Mouse (Mus musculus): ENCODE measurements around the gene Slc18a2. TPM values are rescaled to one million over a fixed set of nuclear protein-coding genes. Genes with fewer than 3 reads are reported as not detected.
A peak's percentile ranks its signal among the peaks of the same experiment; 100 is the strongest.

Slc18a2 gene
- total and polyA plus RNA-seq, 2 experiments from 2014 or later: 1.3 to 4.5 TPM

DNA sequence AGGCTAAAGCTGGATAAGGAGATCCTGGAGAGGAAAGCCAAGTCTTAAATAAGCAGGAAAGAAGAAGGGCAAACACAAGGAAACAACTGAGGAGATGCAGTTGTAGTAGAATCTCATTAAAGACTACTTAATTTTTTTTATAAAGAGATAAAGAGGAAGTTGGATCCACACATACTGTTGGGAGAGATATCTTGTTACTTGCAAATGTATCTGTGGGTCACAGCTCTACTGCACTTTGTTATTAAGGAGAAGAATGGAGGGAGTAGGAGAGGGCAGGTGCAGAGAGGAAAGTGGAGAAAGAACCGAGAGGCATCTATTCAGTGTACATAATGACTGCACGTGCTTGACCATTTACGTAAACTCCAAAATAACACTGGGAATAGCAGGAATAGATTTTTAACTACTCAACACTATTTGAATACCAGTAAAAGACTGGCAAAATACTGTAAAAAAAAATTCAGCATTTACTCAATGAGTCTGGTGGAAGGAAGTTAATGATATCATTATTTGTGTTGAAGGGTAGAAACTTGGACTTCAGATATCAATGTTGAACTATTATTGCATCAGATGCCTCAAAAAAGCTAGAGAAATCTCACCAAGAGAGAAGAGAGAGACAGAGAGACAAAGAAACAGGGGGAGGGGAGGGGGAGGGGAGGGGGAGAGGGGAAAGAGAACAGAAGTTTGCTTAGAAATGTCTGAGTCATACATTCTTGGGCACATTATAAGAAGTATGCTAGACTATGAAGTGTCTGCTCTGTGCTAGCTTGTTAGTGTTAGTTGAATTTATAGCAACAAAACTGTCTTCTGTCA lies 77.4 kb downstream of the Slc18a2 start:
- TF ChIP-seq EP300 (IDR thresholded peaks at IDR 0.05; ENCODE audit: low read depth) (no peak), CTCF (IDR thresholded peaks at IDR 0.05; ENCODE audit: low read depth) (no peak)

DNA sequence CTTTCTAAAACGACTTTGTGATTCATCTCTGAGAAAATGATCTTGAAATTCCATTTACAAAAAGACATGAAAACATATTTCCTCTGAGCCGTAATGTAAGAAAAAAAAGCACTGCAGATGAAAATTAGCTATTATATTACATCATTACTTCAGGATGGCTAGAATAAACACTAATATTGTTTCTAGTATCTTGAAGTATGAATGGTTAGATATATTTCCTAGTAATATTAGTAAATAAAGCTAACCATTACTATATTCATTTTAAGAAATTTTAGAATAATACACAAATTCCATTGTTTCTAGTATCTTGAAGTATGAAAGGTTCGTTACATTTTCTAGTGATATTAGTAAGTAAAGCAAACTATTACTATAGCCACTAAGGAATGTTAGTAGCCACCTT lies 79.2 kb downstream of the Slc18a2 start:
- Histone ChIP-seq H3K4me2 (ENCODE audit: low read depth, low read length) (no peak overlapping the region), H3K27me3 (ENCODE audit: control insufficient read depth, insufficient read depth, low read length) (no peaks in the 10 kb centered on the region), H3K36me3 (replicated peaks; ENCODE audit: control insufficient read depth, insufficient read depth, low read length) (no peaks in the 10 kb centered on the region), H3K27ac (ENCODE audit: low read depth) (no peak overlapping the region), H3K9ac (replicated peaks; ENCODE audit: low read depth, low read length) (no peak overlapping the region), H3K4me3 (ENCODE audit: low read depth, low read length) (no peak overlapping the region), H3K9me3 (replicated peaks; ENCODE audit: control insufficient read depth, low read length) (no peaks in the 10 kb centered on the region), H3K4me1 (ENCODE audit: control insufficient read depth, insufficient read depth) (peaks cover 25% of the 10 kb centered on the region)
- no peak for TF ChIP-seq CTCF (IDR thresholded peaks at IDR 0.05; ENCODE audit: low read depth)
- TF ChIP-seq EP300 (IDR thresholded peaks at IDR 0.05; ENCODE audit: low read depth): no peak
- DNase-seq (ENCODE audit: low spot score) (no peak), ATAC-seq (ENCODE audit: insufficient read depth, low read depth) (no peak)
- WGBS: 70% methylated on average over 3 of the region's 3 CpGs

More for the DNA sequence above, 77.4 kb downstream of the Slc18a2 start:
- WGBS: 82% methylated on average over 3 of the region's 3 CpGs
- H3K27me3 ChIP-seq (ENCODE audit: control insufficient read depth, insufficient read depth, low read length): no peaks in the 10 kb centered on the region
- DNase-seq (ENCODE audit: low spot score) (no peak), ATAC-seq (ENCODE audit: insufficient read depth, low read depth) (no peak)
- no peak overlapping the region for H3K9ac ChIP-seq (replicated peaks; ENCODE audit: low read depth, low read length)
- no peak overlapping the region for H3K27ac ChIP-seq (ENCODE audit: low read depth)
- H3K4me3 ChIP-seq (ENCODE audit: low read depth, low read length): no peak overlapping the region
- H3K4me2 ChIP-seq (ENCODE audit: low read depth, low read length): no peak overlapping the region
- H3K9me3 ChIP-seq (replicated peaks; ENCODE audit: control insufficient read depth, low read length): no peaks in the 10 kb centered on the region
- peaks cover 17% of the 10 kb centered on the region for H3K4me1 ChIP-seq (ENCODE audit: control insufficient read depth, insufficient read depth)
- no peaks in the 10 kb centered on the region for H3K36me3 ChIP-seq (replicated peaks; ENCODE audit: control insufficient read depth, insufficient read depth, low read length)

DNA sequence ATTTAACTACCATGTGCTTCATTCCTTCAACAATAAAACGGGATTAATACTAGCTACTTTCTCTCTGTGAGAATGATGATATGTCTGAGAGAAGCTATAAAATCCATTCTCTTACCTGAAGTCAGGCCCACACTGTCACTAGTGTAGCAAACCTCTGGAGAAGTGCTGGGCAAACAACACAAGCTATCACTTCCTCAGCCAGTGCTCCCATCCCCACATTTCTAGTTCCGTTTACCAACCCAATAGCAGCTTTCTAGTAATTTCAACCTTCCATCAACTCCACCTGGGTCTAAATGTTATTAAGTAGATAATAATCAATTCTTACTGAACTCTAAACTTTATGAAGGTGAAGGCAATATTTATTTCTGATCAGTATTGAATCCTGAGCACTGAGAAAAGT lies 82.3 kb downstream of the Slc18a2 start:
- TF ChIP-seq CTCF (IDR thresholded peaks at IDR 0.05; ENCODE audit: low read depth) (no peak), EP300 (IDR thresholded peaks at IDR 0.05; ENCODE audit: low read depth) (no peak)
- Histone ChIP-seq H3K27me3 (ENCODE audit: control insufficient read depth, insufficient read depth, low read length) (no peaks in the 10 kb centered on the region), H3K4me1 (ENCODE audit: control insufficient read depth, insufficient read depth) (peaks cover 25% of the 10 kb centered on the region), H3K9ac (replicated peaks; ENCODE audit: low read depth, low read length) (no peak overlapping the region), H3K36me3 (replicated peaks; ENCODE audit: control insufficient read depth, insufficient read depth, low read length) (no peaks in the 10 kb centered on the region), H3K27ac (ENCODE audit: low read depth) (no peak overlapping the region), H3K4me2 (ENCODE audit: low read depth, low read length) (peak overlapping the region; percentile 100), H3K9me3 (replicated peaks; ENCODE audit: control insufficient read depth, low read length) (no peaks in the 10 kb centered on the region), H3K4me3 (ENCODE audit: low read depth, low read length) (peak overlapping the region; percentile 76)
- no peak for DNase-seq (ENCODE audit: low spot score)
- no peak for ATAC-seq (ENCODE audit: insufficient read depth, low read depth)
- WGBS: 48% methylated on average over 2 of the region's 2 CpGs

DNA sequence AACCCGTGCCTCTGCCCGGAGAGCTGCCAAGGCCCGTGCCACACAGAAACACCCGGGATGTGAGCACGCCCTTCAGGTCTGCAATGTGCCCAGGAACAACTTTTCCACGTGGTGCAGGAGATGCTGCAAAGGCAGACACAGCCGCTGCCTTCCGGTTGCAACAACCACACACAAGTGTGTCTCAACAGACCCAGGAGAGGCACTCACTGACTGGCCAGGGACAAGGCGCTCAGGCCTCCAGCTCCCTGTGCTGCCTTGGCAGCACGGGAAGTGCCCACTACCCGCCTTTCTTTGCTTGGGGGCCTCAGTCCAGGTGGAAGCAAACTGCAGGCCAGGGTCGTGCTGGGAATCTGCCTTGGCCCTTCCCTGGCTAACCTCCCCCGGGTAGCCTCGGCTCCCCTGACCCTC lies 83.6 kb downstream of the Slc18a2 start:
- Histone ChIP-seq H3K4me1 (ENCODE audit: control insufficient read depth, insufficient read depth) (peaks cover 25% of the 10 kb centered on the region), H3K36me3 (replicated peaks; ENCODE audit: control insufficient read depth, insufficient read depth, low read length) (no peaks in the 10 kb centered on the region), H3K27ac (ENCODE audit: low read depth) (peak overlapping the region; percentile 94), H3K9me3 (replicated peaks; ENCODE audit: control insufficient read depth, low read length) (no peaks in the 10 kb centered on the region), H3K27me3 (ENCODE audit: control insufficient read depth, insufficient read depth, low read length) (no peaks in the 10 kb centered on the region), H3K4me3 (ENCODE audit: low read depth, low read length) (peak overlapping the region; percentile 76), H3K4me2 (ENCODE audit: low read depth, low read length) (peak overlapping the region; percentile 100), H3K9ac (replicated peaks; ENCODE audit: low read depth, low read length) (peak overlapping the region; percentile 86)
- ATAC-seq (ENCODE audit: insufficient read depth, low read depth) (no peak), DNase-seq (ENCODE audit: low spot score) (peak; percentile 22)
- WGBS: under 1% methylated on average over 14 of the region's 14 CpGs
- TF ChIP-seq CTCF (IDR thresholded peaks at IDR 0.05; ENCODE audit: low read depth) (no peak), EP300 (IDR thresholded peaks at IDR 0.05; ENCODE audit: low read depth) (no peak)

DNA sequence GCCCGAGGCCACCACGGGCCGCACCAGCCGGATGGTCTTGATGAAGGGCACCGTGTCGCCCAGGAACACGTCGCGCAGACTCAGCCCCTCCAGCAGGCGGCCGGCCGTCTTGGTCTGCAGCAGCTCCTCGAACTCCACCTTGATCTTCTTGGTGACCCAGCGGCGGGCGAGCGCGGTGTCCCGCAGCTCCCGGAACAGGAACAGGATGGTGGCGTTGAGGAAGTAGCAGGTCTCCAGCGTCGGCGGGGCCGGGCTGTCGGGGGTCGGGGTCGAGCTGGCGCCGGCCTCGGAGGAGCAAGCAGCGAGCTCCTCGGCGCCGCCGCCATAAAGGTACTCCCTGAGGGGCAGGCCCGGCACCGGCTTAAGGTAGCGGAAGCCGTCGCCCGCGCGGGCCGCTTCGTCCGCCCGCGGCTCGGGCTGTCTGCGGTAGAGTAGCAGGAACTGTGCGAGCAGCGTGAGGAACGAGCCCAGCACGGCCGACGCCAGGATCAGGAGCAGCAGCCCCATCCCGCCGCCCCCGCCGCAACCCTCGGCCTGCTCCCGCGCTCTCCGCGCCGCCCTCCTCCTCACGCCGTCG lies 84.5 kb downstream of the Slc18a2 start:
- Histone ChIP-seq H3K27ac (ENCODE audit: low read depth) (peak overlapping the region; percentile 94), H3K4me1 (ENCODE audit: control insufficient read depth, insufficient read depth) (peaks cover 25% of the 10 kb centered on the region), H3K9me3 (replicated peaks; ENCODE audit: control insufficient read depth, low read length) (no peaks in the 10 kb centered on the region), H3K4me3 (ENCODE audit: low read depth, low read length) (peak overlapping the region; percentile 76), H3K27me3 (ENCODE audit: control insufficient read depth, insufficient read depth, low read length) (no peaks in the 10 kb centered on the region), H3K9ac (replicated peaks; ENCODE audit: low read depth, low read length) (peak overlapping the region; percentile 86), H3K4me2 (ENCODE audit: low read depth, low read length) (peak overlapping the region; percentile 100), H3K36me3 (replicated peaks; ENCODE audit: control insufficient read depth, insufficient read depth, low read length) (no peaks in the 10 kb centered on the region)
- WGBS: under 1% methylated on average over 51 of the region's 70 CpGs
- ATAC-seq (ENCODE audit: insufficient read depth, low read depth) (peak; percentile 24), DNase-seq (ENCODE audit: low spot score) (peak; percentile 45)
- TF ChIP-seq EP300 (IDR thresholded peaks at IDR 0.05; ENCODE audit: low read depth): no peak
- TF ChIP-seq CTCF (IDR thresholded peaks at IDR 0.05; ENCODE audit: low read depth): no peak

Other genes starting within 250 kb of the Slc18a2 start
- gene Shtn1, start 184.8 kb upstream of the Slc18a2 start, total RNA-seq (2014; rRNA removed; ENCODE audit: low replicate concordance): 0.95 and 1.1 TPM in 2 replicates
- gene Shtn1, start 184.8 kb upstream of the Slc18a2 start, polyA plus RNA-seq (2015; fragmentation: Nextera tagmentation; extraction: Ambion mirVana): 0.45 TPM in 2 replicates
- gene Vax1, start 90.8 kb upstream of the Slc18a2 start, total RNA-seq (2014; rRNA removed; ENCODE audit: low replicate concordance): not detected in 2 replicates
- not detected in 2 replicates for gene Vax1, start 90.8 kb upstream of the Slc18a2 start, polyA plus RNA-seq (2015; fragmentation: Nextera tagmentation; extraction: Ambion mirVana)
- not detected in 2 replicates for gene Kcnk18, start 41.7 kb upstream of the Slc18a2 start, total RNA-seq (2014; rRNA removed; ENCODE audit: low replicate concordance)
- not detected in 2 replicates for gene Kcnk18, start 41.7 kb upstream of the Slc18a2 start, polyA plus RNA-seq (2015; fragmentation: Nextera tagmentation; extraction: Ambion mirVana)
- 112 and 123 TPM in 2 replicates for gene Rps12-ps3, start 61.4 kb downstream of the Slc18a2 start, total RNA-seq (2014; rRNA removed; ENCODE audit: low replicate concordance)
- gene Rps12-ps3, start 61.4 kb downstream of the Slc18a2 start, polyA plus RNA-seq (2015; fragmentation: Nextera tagmentation; extraction: Ambion mirVana): 1.4 and 4.0 TPM in 2 replicates
- 29.5 and 31.4 TPM in 2 replicates for gene Pdzd8, start 84.9 kb downstream of the Slc18a2 start, total RNA-seq (2014; rRNA removed; ENCODE audit: low replicate concordance)
- gene Pdzd8, start 84.9 kb downstream of the Slc18a2 start, polyA plus RNA-seq (2015; fragmentation: Nextera tagmentation; extraction: Ambion mirVana): 4.4 and 5.2 TPM in 2 replicates
- not detected in 2 replicates for gene Emx2, start 197.5 kb downstream of the Slc18a2 start, total RNA-seq (2014; rRNA removed; ENCODE audit: low replicate concordance)
- not detected in 2 replicates for gene Emx2, start 197.5 kb downstream of the Slc18a2 start, polyA plus RNA-seq (2015; fragmentation: Nextera tagmentation; extraction: Ambion mirVana)